Mouse (Mus musculus): ENCODE data around the gene Rtca. TPM values are rescaled to one million over a fixed set of nuclear protein-coding genes. Genes with fewer than 3 reads are reported as not detected.

The Rtca gene
- polyA plus RNA-seq, 1 experiment from 2014 or later, result 115 TPM

GRCm38 (mm10) chr3:116464318-116464717 lies 43.7 kb downstream of the Rtca start:
- H3K27ac ChIP-seq, result no peak overlapping the region
- no peaks in the 10 kb centered on the region for H3K36me3 ChIP-seq (replicated peaks)
- no peak overlapping the region for H3K9ac ChIP-seq
- H3K9me3 ChIP-seq, result no peaks in the 10 kb centered on the region
- H3K27me3 ChIP-seq (replicated peaks), result no peaks in the 10 kb centered on the region
- no peaks in the 10 kb centered on the region for H3K4me1 ChIP-seq
- no peak for ATAC-seq (replicated peaks)
- 54% methylated on average over 2 of the region's 2 CpGs for WGBS
- no peak overlapping the region for H3K4me3 ChIP-seq
- H3K4me2 ChIP-seq, result no peak overlapping the region

- no peak for ATAC-seq (replicated peaks)
- 77% methylated on average over 4 of the region's 4 CpGs for WGBS
- Histone ChIP-seq H3K4me1 (no peaks in the 10 kb centered on the region), H3K27me3 (replicated peaks) (no peaks in the 10 kb centered on the region), H3K4me3 (no peak overlapping the region), H3K36me3 (replicated peaks) (no peaks in the 10 kb centered on the region), H3K27ac (no peak overlapping the region), H3K9ac (no peak overlapping the region), H3K4me2 (no peak overlapping the region), H3K9me3 (no peaks in the 10 kb centered on the region)
Observed at GRCm38 (mm10) chr3:116461053-116461452, 47.0 kb downstream of the Rtca start.

GRCm38 (mm10) chr3:116454529-116454928 lies 53.5 kb downstream of the Rtca start:
- no peaks in the 10 kb centered on the region for H3K36me3 ChIP-seq (replicated peaks)
- H3K9ac ChIP-seq, result no peak overlapping the region
- no peak for ATAC-seq (replicated peaks)
- no peaks in the 10 kb centered on the region for H3K4me1 ChIP-seq
- no peaks in the 10 kb centered on the region for H3K27me3 ChIP-seq (replicated peaks)
- no peak overlapping the region for H3K4me3 ChIP-seq
- WGBS, result 92% methylated on average over 1 of the region's 1 CpGs
- no peak overlapping the region for H3K4me2 ChIP-seq
- no peak overlapping the region for H3K27ac ChIP-seq
- H3K9me3 ChIP-seq, result no peaks in the 10 kb centered on the region

- no peak for ATAC-seq (replicated peaks)
- H3K9me3 ChIP-seq, result no peaks in the 10 kb centered on the region
- no peak overlapping the region for H3K27ac ChIP-seq
- 80% methylated on average over 3 of the region's 3 CpGs for WGBS
- H3K36me3 ChIP-seq (replicated peaks), result no peaks in the 10 kb centered on the region
- H3K27me3 ChIP-seq (replicated peaks), result no peaks in the 10 kb centered on the region
- H3K4me2 ChIP-seq, result no peak overlapping the region
- no peak overlapping the region for H3K4me3 ChIP-seq
- H3K4me1 ChIP-seq, result no peaks in the 10 kb centered on the region
- no peak overlapping the region for H3K9ac ChIP-seq
Observed at GRCm38 (mm10) chr3:116450741-116451140, 57.3 kb downstream of the Rtca start.

GRCm38 (mm10) chr3:116444327-116444726 lies 63.7 kb downstream of the Rtca start:
- Histone ChIP-seq H3K36me3 (replicated peaks) (no peaks in the 10 kb centered on the region), H3K27me3 (replicated peaks) (no peaks in the 10 kb centered on the region), H3K27ac (no peak overlapping the region), H3K4me3 (no peak overlapping the region), H3K4me2 (no peak overlapping the region), H3K4me1 (no peaks in the 10 kb centered on the region), H3K9me3 (no peaks in the 10 kb centered on the region), H3K9ac (no peak overlapping the region)
- 85% methylated on average over 9 of the region's 9 CpGs for WGBS
- ATAC-seq (replicated peaks), result no peak

GRCm38 (mm10) chr3:116442788-116443187 lies 65.2 kb downstream of the Rtca start:
- Histone ChIP-seq H3K27me3 (replicated peaks) (no peaks in the 10 kb centered on the region), H3K9me3 (no peaks in the 10 kb centered on the region), H3K9ac (no peak overlapping the region), H3K4me2 (no peak overlapping the region), H3K36me3 (replicated peaks) (no peaks in the 10 kb centered on the region), H3K27ac (no peak overlapping the region), H3K4me1 (no peaks in the 10 kb centered on the region), H3K4me3 (no peak overlapping the region)
- ATAC-seq (replicated peaks), result no peak
- 96% methylated on average over 1 of the region's 1 CpGs for WGBS

- Histone ChIP-seq H3K4me2 (no peak overlapping the region), H3K4me1 (no peaks in the 10 kb centered on the region), H3K27ac (no peak overlapping the region), H3K9ac (no peak overlapping the region), H3K4me3 (no peak overlapping the region), H3K36me3 (replicated peaks) (no peaks in the 10 kb centered on the region), H3K9me3 (no peaks in the 10 kb centered on the region), H3K27me3 (replicated peaks) (no peaks in the 10 kb centered on the region)
- ATAC-seq (replicated peaks), result no peak
- WGBS, result 92% methylated on average over 15 of the region's 15 CpGs
Observed at GRCm38 (mm10) chr3:116441518-116442205, 66.3 kb downstream of the Rtca start.

- H3K9me3 ChIP-seq, result no peaks in the 10 kb centered on the region
- WGBS, result 51% methylated on average over 8 of the region's 8 CpGs
- no peak overlapping the region for H3K9ac ChIP-seq
- H3K4me1 ChIP-seq, result no peaks in the 10 kb centered on the region
- ATAC-seq (replicated peaks), result no peak
- H3K4me2 ChIP-seq, result no peak overlapping the region
- H3K4me3 ChIP-seq, result no peak overlapping the region
- no peaks in the 10 kb centered on the region for H3K36me3 ChIP-seq (replicated peaks)
- no peak overlapping the region for H3K27ac ChIP-seq
- no peaks in the 10 kb centered on the region for H3K27me3 ChIP-seq (replicated peaks)
Observed at GRCm38 (mm10) chr3:116440066-116440997, 67.7 kb downstream of the Rtca start.

Other genes starting within 250 kb of the Rtca start
- 3.3 and 4.4 TPM in 2 replicates for gene Cdc14a, start 84.2 kb downstream of the Rtca start, polyA plus RNA-seq (2015; fragmentation: Nextera tagmentation; extraction: Ambion mirVana)
- 10.8 and 12.4 TPM in 2 replicates for gene Dbt, start 4.9 kb upstream of the Rtca start, polyA plus RNA-seq (2015; fragmentation: Nextera tagmentation; extraction: Ambion mirVana)
- gene Lrrc39, start 54.8 kb upstream of the Rtca start, polyA plus RNA-seq (2015; fragmentation: Nextera tagmentation; extraction: Ambion mirVana), result 0.35 and 0.50 TPM in 2 replicates
- 12.5 and 13.9 TPM in 2 replicates for gene Sass6, start 86.8 kb upstream of the Rtca start, polyA plus RNA-seq (2015; fragmentation: Nextera tagmentation; extraction: Ambion mirVana)
- gene Trmt13, start 106.4 kb upstream of the Rtca start, polyA plus RNA-seq (2015; fragmentation: Nextera tagmentation; extraction: Ambion mirVana), result 23.9 and 31.3 TPM in 2 replicates
- 62.9 and 64.0 TPM in 2 replicates for gene Mfsd14a, start 154.5 kb upstream of the Rtca start, polyA plus RNA-seq (2015; fragmentation: Nextera tagmentation; extraction: Ambion mirVana)
- gene Gm43191, start 173.1 kb upstream of the Rtca start, polyA plus RNA-seq (2015; fragmentation: Nextera tagmentation; extraction: Ambion mirVana), result not detected in 2 replicates
- gene Slc35a3, start 204.6 kb upstream of the Rtca start, polyA plus RNA-seq (2015; fragmentation: Nextera tagmentation; extraction: Ambion mirVana), result 8.1 and 8.5 TPM in 2 replicates

Measured in midbrain, embryonic 15.5 days (tissue).